Mouse (Mus musculus): ENCODE measurements at regions not wholly inside any gene's neighbourhood (a gene's known extent, or its start where the extent isn't known, plus 50 kb on each side); places are given as distances from the start of the nearest gene placed in this dataset.

- H3K4me3 ChIP-seq (ENCODE audit: insufficient read depth in 1 of 2, low read depth in 1 of 2, low read length in 2 of 2, poor library complexity in 1 of 2, severe bottlenecking in 1 of 2): no peak overlapping the region
- H3K36me3 ChIP-seq (ENCODE audit: control insufficient read depth, insufficient read depth, low read length, poor library complexity, severe bottlenecking): no peaks in the 10 kb centered on the region
- no peak overlapping the region for H3K9ac ChIP-seq (ENCODE audit: insufficient read depth, low read depth, low read length, poor library complexity, severe bottlenecking)
- in situ Hi-C loops (cut with MboI; ENCODE audit: low sequenced_read_pairs in 2 of 2, unreplicated experiment in 2 of 2): no loop called here
- no peak for TF ChIP-seq HCFC1 (IDR thresholded peaks at IDR 0.05; ENCODE audit: borderline replicate concordance, insufficient read depth, low read length)
- H3K9me3 ChIP-seq (ENCODE audit: control insufficient read depth, insufficient read depth, low read depth, low read length): no peaks in the 10 kb centered on the region
- DNase-seq (ENCODE audit: low read depth, low spot score): no peak
- no peak overlapping the region for H3K27ac ChIP-seq (ENCODE audit: insufficient read depth, low read depth, low read length, poor library complexity, severe bottlenecking)
- peaks cover 0 to 7% of the 10 kb centered on the region in 2 experiments; a peak in 1 of 4 replicates for H3K4me1 ChIP-seq (ENCODE audit: control insufficient read depth in 2 of 2, insufficient read depth in 2 of 2, low read length in 2 of 2, poor library complexity in 1 of 2)
Observed at GRCm38 (mm10) chr15:96834162-96834843, 134.8 kb upstream of the Slc38a2 start.

DNA sequence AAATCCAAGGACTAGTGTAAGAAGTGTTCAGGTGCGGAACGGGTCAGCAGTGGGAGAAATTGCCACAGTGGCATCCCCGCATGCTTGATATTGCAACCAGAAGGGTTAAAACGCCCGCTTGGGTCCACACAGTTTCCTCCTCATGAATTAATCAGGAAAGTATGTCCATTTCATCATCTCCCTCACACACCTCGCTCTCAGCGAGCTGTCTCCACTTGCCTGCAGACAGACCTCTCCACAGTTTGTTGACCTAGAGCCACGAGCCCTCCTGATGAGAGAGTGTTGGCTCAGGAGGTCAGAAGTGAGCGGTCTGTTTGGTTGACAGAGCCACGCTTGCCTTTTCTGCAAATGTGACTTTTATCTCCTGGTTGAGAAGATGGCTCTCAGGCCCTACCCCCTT is 132.9 kb upstream of the Slc38a2 start:
- Histone ChIP-seq H3K9me3 (ENCODE audit: control insufficient read depth, insufficient read depth, low read depth, low read length) (no peaks in the 10 kb centered on the region), H3K27ac (ENCODE audit: insufficient read depth, low read depth, low read length, poor library complexity, severe bottlenecking) (no peak overlapping the region), H3K36me3 (ENCODE audit: control insufficient read depth, insufficient read depth, low read length, poor library complexity, severe bottlenecking) (no peaks in the 10 kb centered on the region), H3K4me1 (ENCODE audit: control insufficient read depth in 2 of 2, insufficient read depth in 2 of 2, low read length in 2 of 2, poor library complexity in 1 of 2) (peaks cover 0 to 7% of the 10 kb centered on the region in 2 experiments; a peak in 1 of 4 replicates), H3K4me3 (ENCODE audit: insufficient read depth in 1 of 2, low read depth in 1 of 2, low read length in 2 of 2, poor library complexity in 1 of 2, severe bottlenecking in 1 of 2) (no peak overlapping the region), H3K9ac (ENCODE audit: insufficient read depth, low read depth, low read length, poor library complexity, severe bottlenecking) (no peak overlapping the region)
- TF ChIP-seq MAFK (IDR thresholded peaks at IDR 0.05; ENCODE audit: insufficient read depth, low read depth, low read length): no peak
- no peak for TF ChIP-seq ZC3H11A (IDR thresholded peaks at IDR 0.05; ENCODE audit: borderline replicate concordance, low read depth, low read length)
- no peak for TF ChIP-seq ZNF384 (IDR thresholded peaks at IDR 0.05; ENCODE audit: low read depth, low read length)
- TF ChIP-seq CHD2 (IDR thresholded peaks at IDR 0.05; ENCODE audit: low read depth, low read length): no peak
- TF ChIP-seq HCFC1 (IDR thresholded peaks at IDR 0.05; ENCODE audit: borderline replicate concordance, insufficient read depth, low read length): no peak
- no peak for DNase-seq (ENCODE audit: low read depth, low spot score)
- in situ Hi-C loops (cut with MboI; ENCODE audit: low sequenced_read_pairs in 2 of 2, unreplicated experiment in 2 of 2): no loop called here

- in situ Hi-C loops (cut with MboI; ENCODE audit: low sequenced_read_pairs in 2 of 2, unreplicated experiment in 2 of 2): no loop called here
- no peak for DNase-seq (ENCODE audit: low read depth, low spot score)
- no peak overlapping the region for H3K4me3 ChIP-seq (ENCODE audit: insufficient read depth in 1 of 2, low read depth in 1 of 2, low read length in 2 of 2, poor library complexity in 1 of 2, severe bottlenecking in 1 of 2)
- H3K27ac ChIP-seq (ENCODE audit: insufficient read depth, low read depth, low read length, poor library complexity, severe bottlenecking): no peak overlapping the region
- TF ChIP-seq HCFC1 (IDR thresholded peaks at IDR 0.05; ENCODE audit: borderline replicate concordance, insufficient read depth, low read length) (no peak), ZC3H11A (IDR thresholded peaks at IDR 0.05; ENCODE audit: borderline replicate concordance, low read depth, low read length) (no peak), MAFK (IDR thresholded peaks at IDR 0.05; ENCODE audit: insufficient read depth, low read depth, low read length) (no peak), CHD2 (IDR thresholded peaks at IDR 0.05; ENCODE audit: low read depth, low read length) (no peak), ZNF384 (IDR thresholded peaks at IDR 0.05; ENCODE audit: low read depth, low read length) (no peak)
- H3K36me3 ChIP-seq (ENCODE audit: control insufficient read depth, insufficient read depth, low read length, poor library complexity, severe bottlenecking): no peaks in the 10 kb centered on the region
- H3K9me3 ChIP-seq (ENCODE audit: control insufficient read depth, insufficient read depth, low read depth, low read length): no peaks in the 10 kb centered on the region
- peaks cover 0 to 7% of the 10 kb centered on the region in 2 experiments; a peak in 1 of 4 replicates for H3K4me1 ChIP-seq (ENCODE audit: control insufficient read depth in 2 of 2, insufficient read depth in 2 of 2, low read length in 2 of 2, poor library complexity in 1 of 2)
- no peak overlapping the region for H3K9ac ChIP-seq (ENCODE audit: insufficient read depth, low read depth, low read length, poor library complexity, severe bottlenecking)
Observed at GRCm38 (mm10) chr15:96831256-96831655, 131.7 kb upstream of the Slc38a2 start.

DNA sequence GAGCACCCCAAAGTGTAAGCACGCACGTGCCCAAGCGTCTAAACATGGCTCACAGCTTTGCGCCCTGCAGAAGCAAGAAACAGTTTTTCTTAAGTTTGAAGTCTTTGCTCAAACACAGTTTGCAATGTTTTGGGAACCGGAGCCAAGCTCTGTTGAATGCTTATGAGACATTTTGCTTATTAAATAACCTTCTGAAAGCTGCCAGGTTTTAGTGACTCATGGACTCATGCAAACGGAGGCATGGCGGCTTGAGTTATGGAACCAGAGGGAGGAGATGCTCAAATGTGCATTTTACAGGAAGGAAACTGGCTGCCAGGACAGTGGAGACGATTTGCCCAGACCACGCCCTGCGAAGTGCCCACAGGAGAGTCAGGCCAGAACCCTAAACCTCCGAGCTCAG is 131.0 kb upstream of the Slc38a2 start:
- in situ Hi-C loops (cut with MboI; ENCODE audit: low sequenced_read_pairs in 2 of 2, unreplicated experiment in 2 of 2): no loop called here
- no peaks in the 10 kb centered on the region for H3K36me3 ChIP-seq (ENCODE audit: control insufficient read depth, insufficient read depth, low read length, poor library complexity, severe bottlenecking)
- no peak overlapping the region for H3K4me3 ChIP-seq (ENCODE audit: insufficient read depth in 1 of 2, low read depth in 1 of 2, low read length in 2 of 2, poor library complexity in 1 of 2, severe bottlenecking in 1 of 2)
- H3K4me1 ChIP-seq (ENCODE audit: control insufficient read depth in 2 of 2, insufficient read depth in 2 of 2, low read length in 2 of 2, poor library complexity in 1 of 2): peaks cover 0 to 7% of the 10 kb centered on the region in 2 experiments; a peak in 1 of 4 replicates
- TF ChIP-seq CHD2 (IDR thresholded peaks at IDR 0.05; ENCODE audit: low read depth, low read length) (no peak), ZNF384 (IDR thresholded peaks at IDR 0.05; ENCODE audit: low read depth, low read length) (no peak), ZC3H11A (IDR thresholded peaks at IDR 0.05; ENCODE audit: borderline replicate concordance, low read depth, low read length) (no peak), MAFK (IDR thresholded peaks at IDR 0.05; ENCODE audit: insufficient read depth, low read depth, low read length) (no peak), HCFC1 (IDR thresholded peaks at IDR 0.05; ENCODE audit: borderline replicate concordance, insufficient read depth, low read length) (no peak)
- no peak overlapping the region for H3K9ac ChIP-seq (ENCODE audit: insufficient read depth, low read depth, low read length, poor library complexity, severe bottlenecking)
- H3K9me3 ChIP-seq (ENCODE audit: control insufficient read depth, insufficient read depth, low read depth, low read length): no peaks in the 10 kb centered on the region
- no peak overlapping the region for H3K27ac ChIP-seq (ENCODE audit: insufficient read depth, low read depth, low read length, poor library complexity, severe bottlenecking)
- no peak for DNase-seq (ENCODE audit: low read depth, low spot score)

DNA sequence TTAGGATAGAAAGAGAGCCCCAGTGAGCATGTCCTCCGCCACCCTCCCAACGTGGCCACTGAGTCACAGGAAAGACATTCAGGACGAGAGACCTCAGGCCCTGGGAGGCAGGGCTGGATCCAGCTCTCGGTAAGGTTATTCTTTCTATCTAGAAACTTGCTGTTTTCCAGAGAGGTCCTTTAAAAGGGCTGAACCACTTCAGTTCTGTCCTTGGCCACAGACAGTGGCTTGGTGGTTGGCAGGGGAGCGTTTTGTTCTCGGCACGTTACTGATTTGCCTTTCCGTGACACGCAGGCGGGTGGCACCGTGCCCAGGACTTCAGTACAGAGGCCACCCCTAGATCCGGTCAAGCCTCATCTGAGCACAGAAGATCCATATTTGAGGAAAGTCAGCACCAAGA is 130.4 kb upstream of the Slc38a2 start:
- Histone ChIP-seq H3K4me3 (ENCODE audit: insufficient read depth in 1 of 2, low read depth in 1 of 2, low read length in 2 of 2, poor library complexity in 1 of 2, severe bottlenecking in 1 of 2) (no peak overlapping the region), H3K9ac (ENCODE audit: insufficient read depth, low read depth, low read length, poor library complexity, severe bottlenecking) (no peak overlapping the region), H3K4me1 (ENCODE audit: control insufficient read depth in 2 of 2, insufficient read depth in 2 of 2, low read length in 2 of 2, poor library complexity in 1 of 2) (peaks cover 0 to 7% of the 10 kb centered on the region in 2 experiments; a peak in 1 of 4 replicates), H3K36me3 (ENCODE audit: control insufficient read depth, insufficient read depth, low read length, poor library complexity, severe bottlenecking) (no peaks in the 10 kb centered on the region), H3K27ac (ENCODE audit: insufficient read depth, low read depth, low read length, poor library complexity, severe bottlenecking) (no peak overlapping the region), H3K9me3 (ENCODE audit: control insufficient read depth, insufficient read depth, low read depth, low read length) (no peaks in the 10 kb centered on the region)
- TF ChIP-seq CHD2 (IDR thresholded peaks at IDR 0.05; ENCODE audit: low read depth, low read length): no peak
- TF ChIP-seq ZC3H11A (IDR thresholded peaks at IDR 0.05; ENCODE audit: borderline replicate concordance, low read depth, low read length): no peak
- TF ChIP-seq MAFK (IDR thresholded peaks at IDR 0.05; ENCODE audit: insufficient read depth, low read depth, low read length): no peak
- no peak for TF ChIP-seq ZNF384 (IDR thresholded peaks at IDR 0.05; ENCODE audit: low read depth, low read length)
- TF ChIP-seq HCFC1 (IDR thresholded peaks at IDR 0.05; ENCODE audit: borderline replicate concordance, insufficient read depth, low read length): no peak
- in situ Hi-C loops (cut with MboI; ENCODE audit: low sequenced_read_pairs in 2 of 2, unreplicated experiment in 2 of 2): no loop called here
- DNase-seq (ENCODE audit: low read depth, low spot score): no peak
